Mouse (Mus musculus) heart, postnatal 0 days (tissue): ENCODE measurements at regions not wholly inside any gene's neighbourhood (a gene's known extent, or its start where the extent isn't known, plus 50 kb on each side); places are given as distances from the start of the nearest gene placed in this dataset.

Source experiments
- CTCF ChIP-seq: IDR thresholded peaks from 2 replicates; pipeline ENCODE4 v1.5.1; 2016; ENCODE audit warnings: antibody characterized with exemption, control low read depth, low read depth
- EP300 ChIP-seq: IDR thresholded peaks from 2 replicates; pipeline ENCODE4 v1.6.1; 2016; ENCODE audit warnings: antibody characterized with exemption, low read depth

DNA sequence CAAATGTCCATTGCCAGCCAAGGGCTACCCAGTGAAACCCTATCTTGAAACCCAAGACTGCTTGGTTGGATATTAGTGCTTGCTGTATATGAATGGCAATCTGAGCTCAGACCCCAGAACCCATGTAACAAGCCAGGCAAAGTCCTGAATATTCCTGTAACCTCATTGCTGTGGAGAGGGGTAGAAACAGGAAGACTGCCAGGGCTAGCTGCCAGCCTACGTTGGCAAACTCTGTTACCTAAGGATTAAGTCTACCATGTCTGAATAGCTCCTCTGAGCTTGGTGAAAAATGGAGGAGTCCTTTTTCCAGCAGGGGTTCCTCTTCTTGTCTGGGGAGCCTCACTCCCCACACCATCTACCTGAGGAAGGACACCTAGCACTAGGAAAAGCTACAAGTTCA is 96.4 kb upstream of the E030018B13Rik start:
- TF ChIP-seq CTCF (no peak), EP300 (no peak)
